Mouse (Mus musculus) adrenal gland, postnatal 14 days (tissue): ENCODE results near the gene Adcy5. TPM values are rescaled to one million over a fixed set of nuclear protein-coding genes. Genes with fewer than 3 reads are reported as not detected.

Experiments used
- DNase-seq: peaks from one replicate; pipeline ENCODE4 v3.0.0; 2021; ENCODE audit warnings: mixed read lengths
- long read RNA-seq, 2 experiments: library from polyadenylated mRNA; stranded (forward); transcript quantifications; one replicate each; pipeline ENCODE4 v2.0.0; 2021
- total RNA-seq: library from RNA; stranded (reverse); gene quantifications from 2 replicates; pipeline ENCODE4 v1.2.3, GENCODE M21; 2021

Gene Adcy5
- total RNA-seq, result 6.3 and 8.9 TPM in 2 replicates
- long read RNA-seq, experiment 1, partial matches to known transcripts, result 2 of 3 reads
- long read RNA-seq, experiment 1, other reads (novel, unspliced or antisense), result 1 of 3 reads
- long read RNA-seq, experiment 2, full-length matches to known transcripts, result 2 of 3 reads
- long read RNA-seq, experiment 2, partial matches to known transcripts, result 0 of 3 reads
- long read RNA-seq, experiment 2, other reads (novel, unspliced or antisense), result 1 of 3 reads

DNA sequence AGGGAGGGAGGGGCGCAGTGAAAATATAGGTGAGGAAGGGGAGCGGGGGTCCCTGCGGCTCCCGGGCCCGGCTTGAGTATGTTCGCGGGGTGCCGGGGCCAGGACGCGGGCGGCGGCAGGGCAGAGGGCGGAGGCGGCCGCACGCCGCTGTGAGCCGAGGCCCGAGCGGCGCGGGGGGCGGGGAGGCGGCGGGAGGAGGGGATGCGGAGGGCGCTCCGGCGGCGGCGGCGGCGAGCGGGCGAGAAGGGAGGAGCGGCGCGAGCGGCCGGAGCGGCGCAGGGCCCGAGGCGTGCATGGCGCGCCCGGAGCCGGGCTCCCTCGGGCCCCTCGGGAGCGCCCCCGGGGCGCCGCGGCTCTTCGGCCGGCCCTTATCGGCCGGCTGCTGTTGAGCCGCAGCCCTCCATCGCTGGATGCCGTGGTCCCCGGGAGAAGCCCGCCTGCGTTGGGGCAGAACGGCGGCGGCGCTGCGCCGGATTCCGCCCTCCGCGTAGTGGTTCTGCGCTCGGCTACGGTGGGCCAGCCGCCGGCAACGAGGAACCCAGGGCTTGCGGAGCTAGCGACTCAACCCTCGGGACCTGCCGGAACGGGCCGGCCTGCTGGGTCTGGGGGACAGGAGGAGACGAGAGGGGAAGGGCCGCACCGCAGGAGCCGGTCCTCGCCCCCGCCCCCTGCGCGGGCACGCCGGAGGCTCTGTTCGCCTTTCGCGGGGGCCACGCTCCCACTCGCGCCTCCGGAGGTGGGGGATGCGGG is at the start of gene Adcy5:
Gene Adcy5, plus strand, starts transcription at position 237 of the 750 bp plus-strand sequence.
- peak; percentile 46 for DNase-seq

DNA sequence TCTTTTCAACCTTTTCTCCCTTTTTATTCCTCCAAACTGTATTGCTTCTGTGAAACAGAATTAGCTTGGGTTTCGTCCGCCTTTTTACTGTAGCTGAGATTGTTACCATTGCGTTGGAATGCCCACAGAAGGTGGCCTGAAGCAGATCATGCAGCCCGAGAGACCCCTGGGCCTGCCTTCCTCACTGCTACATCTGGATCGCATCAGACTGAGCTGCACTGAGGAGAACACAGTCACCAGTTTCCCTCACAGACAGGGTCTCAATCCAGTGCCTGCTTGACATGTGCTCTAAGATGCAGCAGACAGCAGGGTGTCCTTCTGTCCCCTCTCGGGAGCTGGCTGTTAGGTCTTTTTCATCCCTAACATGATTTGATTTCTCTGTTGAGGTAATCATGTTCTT is 46.7 kb upstream of the Adcy5 start:
- no peak for DNase-seq

DNA sequence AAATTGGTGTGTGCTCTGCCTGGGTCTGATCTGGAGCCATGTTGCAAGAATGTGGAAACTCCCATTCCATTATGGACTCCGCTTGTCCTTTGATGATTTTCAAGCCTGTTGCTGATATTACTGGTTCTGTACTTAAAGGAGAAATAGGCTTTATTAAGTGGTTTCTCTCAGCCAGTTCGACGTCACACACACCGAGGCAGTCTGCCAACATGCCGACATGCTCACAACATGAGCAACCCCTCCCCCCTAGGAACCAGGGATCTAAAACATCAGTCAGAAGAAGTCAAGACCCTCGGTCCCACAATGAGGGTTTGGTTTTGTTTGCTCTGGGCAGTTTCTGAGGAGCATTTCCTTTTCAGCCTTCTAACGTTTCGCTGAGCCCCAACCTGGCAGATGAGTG is 45.5 kb upstream of the Adcy5 start:
- no peak for DNase-seq

DNA sequence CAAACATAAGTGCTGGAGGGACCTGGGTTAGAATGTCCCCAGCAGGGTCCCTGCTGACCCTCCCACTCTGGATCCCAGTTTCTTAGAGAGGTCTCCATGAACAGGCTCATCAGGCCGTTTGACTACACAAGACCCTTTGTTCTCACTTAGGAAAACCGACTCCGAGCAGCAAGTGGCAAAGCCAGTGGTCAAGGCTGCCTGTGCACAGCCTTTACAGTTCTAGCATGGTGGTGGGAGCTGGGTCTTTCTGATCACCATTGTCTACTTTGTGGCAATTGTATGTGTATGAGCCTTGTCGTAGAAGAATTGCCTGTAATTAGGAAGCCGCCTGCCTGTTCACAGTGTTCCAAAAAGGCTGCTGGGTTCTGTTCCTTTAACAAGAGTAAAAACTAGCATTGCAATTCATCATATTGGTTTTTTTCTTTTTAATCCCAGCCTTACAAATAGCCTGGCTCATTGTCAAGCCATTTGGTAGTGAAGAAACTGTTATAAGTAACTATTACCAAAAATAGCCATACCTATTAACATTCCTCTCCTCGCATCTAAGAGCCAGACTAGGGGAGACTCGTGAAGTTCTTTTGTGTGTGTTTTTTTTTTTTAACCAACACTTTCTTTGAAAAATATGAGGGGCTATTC is 44.9 kb upstream of the Adcy5 start:
- DNase-seq, result no peak

DNA sequence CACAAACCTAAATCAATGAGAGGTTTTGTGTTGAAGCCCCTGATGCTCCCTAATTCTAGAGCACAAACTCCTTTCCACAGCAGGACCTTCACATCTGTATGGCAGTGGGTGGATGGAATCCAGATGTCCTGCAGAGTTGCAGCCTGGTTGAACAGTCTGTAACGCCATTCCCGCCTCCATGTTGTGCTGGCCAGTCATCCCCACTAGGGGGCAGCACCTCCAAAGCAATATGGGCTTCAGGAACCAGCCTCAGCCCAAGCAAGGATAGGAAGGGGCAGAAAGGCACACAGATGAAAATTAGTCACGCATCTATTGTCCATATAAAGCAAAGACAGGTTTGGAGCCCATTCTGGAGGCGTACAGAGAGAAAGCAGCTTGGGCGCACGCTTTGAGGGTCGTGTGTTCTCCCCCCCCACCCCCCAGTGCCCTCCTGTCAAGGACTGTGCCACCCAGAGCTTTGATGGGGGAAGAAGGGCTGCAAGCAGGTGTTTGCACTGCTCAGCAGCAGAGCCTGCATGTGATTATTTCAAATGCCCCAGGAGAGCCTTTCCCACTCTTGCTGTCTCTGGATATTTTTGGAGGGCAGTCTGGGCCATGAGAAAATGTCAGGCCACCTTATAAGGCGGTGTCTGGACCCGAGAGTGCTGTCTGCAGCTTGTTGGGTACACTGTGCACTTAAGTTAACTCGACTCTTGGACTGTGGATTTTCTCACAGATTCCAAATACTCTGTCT is 44.1 kb upstream of the Adcy5 start:
- DNase-seq, result peak; percentile 92

DNA sequence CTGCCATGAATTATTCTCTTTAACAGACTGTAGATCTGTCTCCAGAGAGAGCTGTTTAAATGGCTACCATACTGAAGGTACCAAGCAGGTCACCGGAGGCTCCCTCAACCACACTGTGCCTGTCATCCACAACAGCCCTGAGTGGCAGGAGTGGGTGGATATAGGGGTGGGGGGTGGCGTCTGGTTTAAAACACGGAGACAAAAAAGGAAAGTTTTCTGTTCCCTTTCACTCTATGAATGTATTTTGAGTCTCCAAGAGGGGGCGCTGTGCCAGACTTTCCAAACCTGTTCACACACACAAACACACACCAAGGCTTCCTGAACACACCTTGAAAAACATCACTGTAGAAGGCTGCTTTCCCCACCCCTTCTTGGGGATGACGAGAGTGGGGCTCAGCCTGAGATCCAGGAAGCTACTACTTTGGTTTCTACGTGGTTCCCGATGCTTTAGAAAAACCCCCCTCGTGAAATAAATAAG is 43.5 kb upstream of the Adcy5 start:
- peak; percentile 40 for DNase-seq

DNA sequence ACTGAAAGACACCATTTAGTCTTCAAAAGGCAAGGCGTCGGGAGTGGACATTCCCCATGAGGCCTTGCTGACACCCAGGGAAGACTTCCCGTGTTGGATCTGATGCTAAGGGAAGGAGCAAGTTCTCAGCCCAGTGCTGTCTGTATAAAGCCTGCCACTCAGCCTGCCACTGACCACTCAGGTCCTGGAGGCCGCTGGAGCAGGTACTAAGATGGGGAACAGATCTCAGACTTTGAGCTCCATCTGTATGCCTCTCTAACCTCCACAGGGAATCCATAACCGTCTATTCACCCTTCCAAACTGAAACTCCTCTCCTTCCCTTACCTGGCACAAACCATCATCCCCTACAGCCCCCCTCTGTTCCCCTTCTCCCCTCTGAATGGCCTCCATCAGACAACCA is 41.2 kb upstream of the Adcy5 start:
- DNase-seq, result no peak

DNA sequence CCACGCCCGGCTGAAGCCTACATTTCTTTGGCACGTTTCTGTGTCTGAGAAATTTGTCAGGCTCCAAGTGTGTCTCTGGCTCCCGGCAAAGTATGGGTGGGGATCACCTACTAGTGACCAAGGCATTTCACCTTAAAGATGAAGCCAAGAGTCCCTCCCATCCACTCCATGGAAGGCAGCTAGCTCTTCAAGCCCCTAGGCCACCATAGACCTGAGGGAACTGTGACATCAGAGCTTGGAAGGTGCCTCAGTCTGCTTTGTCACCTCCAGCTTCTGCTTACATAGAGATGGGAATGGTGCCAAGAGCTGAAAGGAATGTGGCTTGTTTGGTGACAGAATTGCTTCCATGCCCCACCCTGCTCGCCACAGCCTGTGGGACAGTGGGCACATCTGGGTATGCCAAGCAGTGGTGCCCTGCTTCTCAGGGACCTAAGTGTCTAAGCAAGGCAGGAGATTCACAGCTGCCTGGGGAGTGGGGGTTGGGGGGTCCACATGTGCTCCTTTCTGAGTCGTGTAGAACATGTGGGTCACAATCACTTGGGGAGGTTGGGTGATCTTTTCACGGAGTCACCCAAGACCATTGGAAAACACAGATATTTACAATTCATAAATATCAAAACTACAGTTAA is 38.2 kb upstream of the Adcy5 start:
- no peak for DNase-seq

DNA sequence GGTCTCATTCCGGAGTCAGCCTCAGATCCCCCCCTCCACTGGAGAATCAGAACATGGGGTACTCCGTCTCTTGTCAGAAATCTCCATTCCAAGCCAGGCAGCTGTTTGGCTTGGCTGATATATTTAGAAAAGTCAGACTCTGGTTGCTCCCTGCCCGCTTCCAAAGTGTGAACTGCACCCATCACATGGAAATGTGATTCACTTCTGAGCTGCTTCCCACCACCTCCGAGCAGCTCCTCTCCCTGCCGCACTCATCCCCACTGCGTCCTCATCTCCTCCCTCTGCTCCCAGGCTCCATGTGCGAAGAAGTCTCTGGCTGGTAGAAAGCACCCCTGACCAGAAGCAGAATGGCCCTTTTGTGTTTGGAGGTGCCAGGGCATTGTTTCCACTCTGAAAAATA is 37.2 kb upstream of the Adcy5 start:
- no peak for DNase-seq

DNA sequence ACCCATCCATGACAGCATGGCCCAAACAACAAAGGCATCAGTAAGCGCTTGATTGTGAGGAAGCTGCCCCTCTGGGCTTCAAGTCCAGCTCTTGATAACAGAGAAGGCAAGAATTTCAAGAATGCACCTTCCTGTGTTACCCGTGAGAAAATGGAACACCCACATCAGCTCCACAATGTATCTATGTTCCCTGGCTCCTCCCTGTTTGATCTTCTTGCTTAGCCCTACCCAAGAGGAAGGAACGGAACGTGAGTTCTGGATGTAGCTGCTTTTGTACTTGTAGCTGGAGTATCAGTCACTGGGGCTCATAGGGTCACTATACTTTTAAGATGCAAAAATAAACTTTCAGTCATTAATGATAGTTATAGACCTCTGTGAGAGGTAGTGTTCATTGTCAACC is 34.1 kb upstream of the Adcy5 start:
- DNase-seq, result no peak

DNA sequence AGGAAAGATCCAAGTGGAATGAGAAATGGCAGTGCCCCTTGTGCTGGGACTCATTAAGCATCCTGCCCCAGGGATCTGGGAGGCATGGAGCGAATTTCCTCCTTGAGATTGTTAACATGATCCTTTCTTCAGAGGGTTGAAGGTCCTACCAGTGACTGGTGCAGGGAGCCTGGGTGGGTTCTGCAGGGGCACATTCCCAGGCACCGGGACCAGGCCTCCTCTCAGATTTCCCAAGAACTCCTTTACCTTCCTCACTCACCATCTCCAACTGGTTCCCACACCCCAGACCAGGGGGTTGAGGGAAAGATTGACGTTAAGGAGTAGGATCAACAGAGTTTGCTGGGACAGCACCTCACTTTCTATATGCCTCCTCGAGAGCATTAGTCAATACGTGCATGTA is 27.4 kb upstream of the Adcy5 start:
- no peak for DNase-seq

DNA sequence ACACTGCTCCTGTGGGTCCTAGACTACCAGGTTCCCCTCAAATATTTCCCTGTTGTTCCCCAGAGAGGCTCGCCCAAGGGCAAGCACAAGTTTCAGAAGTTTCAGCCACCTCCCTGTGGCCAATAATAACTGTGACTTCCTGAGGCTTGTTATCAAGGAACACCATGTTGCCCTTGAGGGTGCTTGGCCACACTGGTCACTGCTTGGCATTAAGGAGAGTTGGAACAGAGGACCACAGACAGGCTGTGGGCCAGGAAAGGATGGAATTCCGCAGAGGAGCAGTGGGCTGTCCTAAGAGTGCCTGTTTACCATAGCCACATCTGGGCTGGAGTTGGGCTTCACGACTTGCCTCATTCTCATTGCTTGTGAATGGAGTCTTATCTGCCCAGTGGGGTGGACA is 24.5 kb upstream of the Adcy5 start:
- peak; percentile 18 for DNase-seq

DNA sequence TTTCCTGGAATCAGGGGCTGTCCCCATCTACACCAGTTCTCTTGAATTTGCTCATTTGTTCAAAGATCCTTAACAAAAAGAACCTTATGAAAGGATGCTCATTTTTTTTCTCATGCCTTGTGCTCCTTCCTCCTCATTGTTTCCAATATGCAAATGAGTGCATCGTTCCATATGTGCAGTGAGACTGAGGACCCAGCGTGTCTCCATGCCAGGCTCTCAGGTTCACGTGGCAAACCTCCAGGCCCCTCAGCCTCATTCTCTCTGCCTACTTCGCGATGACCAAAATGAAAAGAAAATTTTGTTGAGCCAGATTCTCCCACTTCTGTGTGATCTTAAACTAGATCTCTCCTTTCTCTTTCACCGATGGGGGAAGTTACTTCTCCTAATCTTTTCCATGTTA is 15.3 kb upstream of the Adcy5 start:
- no peak for DNase-seq

DNA sequence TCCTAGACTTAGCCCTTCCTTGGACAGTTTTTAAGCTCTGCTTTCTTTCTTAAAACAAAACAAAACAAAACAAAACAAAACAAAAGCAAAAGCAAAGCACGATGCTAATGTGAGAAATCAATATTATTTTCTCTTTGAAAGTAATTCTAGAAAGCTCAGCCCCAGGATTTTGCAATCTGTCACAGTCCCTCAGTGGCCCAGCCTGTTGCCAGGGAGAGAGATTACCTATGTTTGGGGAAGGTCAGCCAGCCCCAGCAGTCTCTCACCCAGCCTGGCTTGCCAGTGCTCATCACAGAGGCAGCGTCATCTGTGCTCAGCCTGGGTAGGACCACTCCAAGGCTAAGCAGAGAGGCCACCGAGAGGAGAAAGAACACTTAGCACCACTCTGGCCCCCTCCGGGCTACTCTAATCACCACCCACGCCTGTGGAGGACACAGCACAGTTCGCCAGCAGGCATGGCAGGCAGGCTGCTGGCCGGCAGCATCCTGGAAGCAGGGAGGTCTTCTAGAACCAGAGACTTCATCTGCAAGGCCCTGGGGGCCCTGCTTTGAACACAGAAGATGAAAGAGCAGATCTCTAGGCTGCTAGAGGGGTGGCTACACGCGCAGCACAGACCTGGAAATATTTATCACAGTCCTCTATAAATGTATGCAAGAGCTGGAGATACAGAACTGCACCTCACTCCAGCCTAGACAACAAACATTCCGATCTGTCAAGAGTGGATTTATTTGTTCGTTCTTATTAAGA is 14.6 kb upstream of the Adcy5 start:
- DNase-seq, result peak; percentile 59

DNA sequence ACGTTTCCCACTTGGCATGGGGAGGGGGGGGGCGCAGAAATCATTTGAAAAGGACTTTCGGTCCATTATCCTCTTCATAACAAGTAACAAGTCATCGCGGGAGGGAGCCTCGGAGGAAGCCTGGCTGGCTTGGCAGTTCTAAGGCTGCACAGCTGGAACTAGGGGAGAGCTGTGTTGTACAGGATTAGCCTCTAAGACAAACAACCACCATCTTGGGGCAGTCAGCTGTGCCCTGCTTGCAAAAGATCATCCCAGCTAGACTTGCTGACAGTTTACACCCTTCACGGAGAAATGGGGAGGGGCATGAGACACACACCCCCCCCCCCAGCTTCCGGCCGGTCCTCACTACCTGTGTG is 14.1 kb upstream of the Adcy5 start:
- DNase-seq, result no peak

DNA sequence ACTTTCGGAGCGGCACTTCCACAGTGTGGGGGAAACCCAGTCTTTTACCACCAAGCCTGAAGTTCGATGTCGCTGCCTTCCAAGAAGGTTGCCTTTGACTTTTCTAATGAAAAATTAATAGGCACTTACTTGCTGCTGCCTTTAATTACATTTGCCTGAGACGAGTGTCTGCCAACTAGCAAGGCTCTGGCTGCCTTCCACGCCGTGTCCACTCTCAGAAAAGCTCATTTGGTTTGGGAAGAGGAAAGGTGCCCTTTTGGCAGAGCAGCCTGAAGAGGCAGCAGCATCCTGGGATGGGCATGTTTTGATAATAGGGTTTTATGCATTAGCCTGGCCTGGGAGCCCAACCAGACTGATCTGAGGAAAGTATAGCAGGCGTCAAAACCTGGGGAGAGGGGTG is 12.8 kb upstream of the Adcy5 start:
- no peak for DNase-seq

DNA sequence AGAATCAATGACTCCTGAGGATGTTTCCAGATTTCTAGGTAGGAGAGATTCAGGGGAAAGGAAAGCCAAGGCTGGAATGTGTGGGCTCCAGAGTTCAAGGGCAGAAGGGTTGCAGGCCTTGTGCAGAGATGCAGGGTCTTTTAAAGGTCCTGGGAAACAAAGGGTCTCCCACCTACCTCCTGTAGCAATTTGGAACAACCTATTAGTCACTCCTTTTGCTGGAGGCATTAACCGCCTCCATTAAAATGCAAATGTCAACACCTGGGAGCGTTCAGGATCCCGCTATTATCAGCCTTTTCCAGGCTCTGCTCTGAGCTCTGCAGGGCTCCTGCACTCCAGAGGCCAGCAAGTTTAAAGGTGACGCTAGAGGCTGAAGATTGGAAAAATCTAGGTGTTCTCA is 8.5 kb upstream of the Adcy5 start:
- DNase-seq, result no peak

DNA sequence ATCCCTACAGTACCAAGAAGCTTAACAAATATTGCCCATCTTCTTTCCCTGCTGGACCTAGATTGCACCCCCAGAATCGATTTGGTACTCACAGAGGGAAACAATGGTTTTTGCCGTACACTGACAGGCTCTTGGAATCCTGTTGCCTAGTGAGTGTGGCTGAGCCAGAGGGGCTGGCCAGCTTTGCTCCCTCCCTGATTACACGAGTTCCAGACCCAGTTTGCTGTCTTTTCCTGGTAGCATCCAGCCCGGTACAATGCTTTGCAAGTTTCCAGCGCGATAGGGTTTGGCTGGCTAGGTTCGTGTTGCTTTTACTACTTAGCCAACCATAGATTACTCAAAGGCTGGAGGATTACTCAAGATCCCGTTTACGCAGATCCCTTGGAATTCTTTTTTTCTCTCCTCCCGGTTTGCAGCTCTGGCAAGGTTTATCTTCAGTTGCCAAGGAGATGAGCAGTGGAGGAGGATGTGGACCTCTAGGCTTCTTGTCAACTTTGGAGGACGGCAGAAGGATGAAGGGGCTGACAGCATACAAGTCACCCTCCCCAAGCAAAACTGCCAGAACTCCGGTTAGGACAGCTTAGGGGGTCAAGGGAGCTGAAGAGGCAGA is 1.4 kb upstream of the Adcy5 start:
- no peak for DNase-seq

DNA sequence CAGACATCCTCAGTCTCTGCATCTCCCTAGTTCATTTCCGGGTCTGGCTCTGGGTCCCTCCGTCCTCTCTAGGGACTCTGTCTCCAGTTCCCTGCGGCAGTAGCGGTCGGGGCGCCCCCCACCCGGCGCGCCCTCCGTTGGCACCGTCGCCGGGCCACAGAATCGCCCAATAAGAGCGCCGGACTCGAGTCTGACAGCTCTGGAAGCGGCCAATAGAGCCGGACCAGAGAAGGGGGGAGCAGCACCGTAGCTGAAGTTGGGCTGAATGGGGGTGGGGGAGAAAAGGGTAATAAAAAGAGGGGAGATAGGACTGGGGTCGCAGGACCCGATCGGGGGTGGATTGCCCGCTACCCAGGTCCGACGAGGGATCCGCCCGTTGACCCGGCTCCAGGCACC is 434 bp upstream of the Adcy5 start:
- peak; percentile 55 for DNase-seq

DNA sequence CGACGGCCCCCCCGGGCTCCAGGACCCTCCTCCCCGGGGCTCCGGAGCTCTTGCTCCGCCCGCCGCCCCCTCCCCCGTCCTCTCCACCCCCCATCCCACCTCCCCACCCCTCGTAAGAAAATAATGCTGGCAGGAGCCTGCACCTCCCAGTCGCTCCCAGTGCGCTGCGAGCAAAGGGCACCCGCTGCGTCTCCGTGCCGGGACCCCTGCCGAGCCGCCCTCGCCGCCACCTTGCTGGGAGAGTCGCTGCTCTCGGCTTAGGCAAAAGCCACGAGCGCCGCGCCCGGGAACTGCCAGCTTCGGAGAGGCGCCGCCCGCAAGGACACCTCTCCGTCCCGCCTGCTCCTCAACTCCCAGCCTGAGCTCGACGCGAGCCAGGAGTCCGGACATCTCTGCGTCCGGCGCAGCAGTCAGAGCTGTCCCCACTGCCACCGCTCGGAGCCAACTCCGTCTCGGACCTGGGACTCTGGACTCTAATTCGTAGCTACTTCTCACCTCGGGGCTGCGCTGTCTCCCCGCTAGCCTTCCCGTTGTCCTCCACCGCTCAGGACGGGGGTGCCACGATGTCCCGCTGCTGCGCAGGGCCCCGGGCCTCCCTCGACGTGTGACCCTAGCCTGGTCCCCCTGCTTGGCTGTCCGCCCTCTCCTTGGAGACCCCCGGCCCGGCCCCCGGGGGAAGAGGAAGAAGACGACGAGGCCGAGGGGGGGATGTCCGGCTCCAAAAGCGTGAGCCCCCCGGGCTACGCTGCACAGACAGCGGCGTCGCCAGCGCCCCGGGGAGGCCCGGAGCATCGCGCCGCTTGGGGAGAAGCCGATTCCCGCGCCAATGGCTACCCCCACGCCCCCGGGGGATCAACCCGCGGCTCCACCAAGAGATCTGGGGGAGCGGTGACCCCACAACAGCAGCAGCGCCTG is 971 bp downstream of the Adcy5 start:
- DNase-seq, result peak; percentile 67
